Mouse (Mus musculus) embryonic facial prominence, embryonic 11.5 days (tissue): ENCODE results near the gene Ppox. TPM values are rescaled to one million over a fixed set of nuclear protein-coding genes. Genes with fewer than 3 reads are reported as not detected.
A peak's percentile ranks its signal among the peaks of the same experiment; 100 is the strongest.

ENCODE experiments used
- ATAC-seq: fragments of 200-750 bp; cut with Nextera tagmentation; replicated peaks from 2 replicates; pipeline ENCODE4 v1.8.0; 2017; ENCODE audit warnings: low read depth; ENCODE audit not compliant: insufficient number of reproducible peaks, low FRiP score, low TSS enrichment
- DNase-seq: peaks from one replicate; pipeline ENCODE4 v3.0.0-alpha.2; 2015; ENCODE audit warnings: low spot score
- H3K27ac ChIP-seq: fragments of 300-500 bp; sonication (generic); replicated peaks from 2 replicates; pipeline ENCODE4 v1.5.1; 2014; ENCODE audit warnings: mild to moderate bottlenecking, low read depth, low read length, control low read depth
- H3K27me3 ChIP-seq: fragments of 300-500 bp; sonication (generic); 2 replicates; pipeline ENCODE4 v1.6.1; 2014; ENCODE audit warnings: mild to moderate bottlenecking, low read length, moderate library complexity, mixed read lengths; ENCODE audit not compliant: control insufficient read depth, insufficient read depth
- H3K36me3 ChIP-seq: fragments of 300-500 bp; sonication (generic); replicated peaks from 2 replicates; pipeline ENCODE4 v1.6.1; 2014; ENCODE audit warnings: low read depth, mild to moderate bottlenecking, low read length, moderate library complexity, mixed read lengths; ENCODE audit not compliant: control insufficient read depth, insufficient read depth
- H3K4me1 ChIP-seq: fragments of 300-500 bp; sonication (generic); 2 replicates; pipeline ENCODE4 v1.6.1; 2014; ENCODE audit warnings: low read length, mixed read lengths; ENCODE audit not compliant: control insufficient read depth, insufficient read depth
- H3K4me2 ChIP-seq: fragments of 300-500 bp; sonication (generic); 2 replicates; pipeline ENCODE4 v1.6.1; 2014; ENCODE audit warnings: low read depth, mild to moderate bottlenecking, control low read depth, low read length, moderate library complexity
- H3K4me3 ChIP-seq: fragments of 300-500 bp; sonication (generic); 2 replicates; pipeline ENCODE4 v1.5.1; 2014; ENCODE audit warnings: low read depth, low read length, control low read depth
- H3K9ac ChIP-seq: fragments of 300-500 bp; sonication (generic); replicated peaks from 2 replicates; pipeline ENCODE4 v1.6.1; 2014; ENCODE audit warnings: mild to moderate bottlenecking, control low read depth, low read length
- H3K9me3 ChIP-seq: fragments of 300-500 bp; sonication (generic); replicated peaks from 2 replicates; pipeline ENCODE4 v1.6.1; 2016; ENCODE audit warnings: mild to moderate bottlenecking, low read length, inconsistent platforms, mixed read lengths; ENCODE audit not compliant: control insufficient read depth
- WGBS: fragments of 180-500 bp; shearing (Covaris S2); extraction: QIAGEN DNeasy Blood & Tissue Kit; methylation state at CpG from one replicate; pipeline ENCODE4 v1.1.7; 2014; 5-methylcytosine and 5-hydroxymethylcytosine counted together
- polyA plus RNA-seq: library from polyadenylated mRNA; unstranded; fragments of >200 nt; fragmentation: Nextera tagmentation; extraction: Ambion mirVana; gene quantifications from 2 replicates; pipeline ENCODE4 v1.2.1, GENCODE M21; 2014

The Ppox gene
- polyA plus RNA-seq, 1 experiment from 2014 or later = 58.3 TPM

- ATAC-seq (peak; percentile 42), DNase-seq (peak; percentile 89)
- WGBS = under 1% methylated on average over 42 of the region's 42 CpGs
- H3K4me3 ChIP-seq = peak within 1 kb of the TSS; percentile 71
- H3K4me1 ChIP-seq = no peaks in the 10 kb centered on the region
- H3K36me3 ChIP-seq = no peaks in the 10 kb centered on the region
- peak within 1 kb of the TSS; percentile 46 for H3K4me2 ChIP-seq
- peak within 1 kb of the TSS; percentile 91 for H3K9ac ChIP-seq
- no peaks in the 10 kb centered on the region for H3K9me3 ChIP-seq
- peak within 1 kb of the TSS; percentile 91 for H3K27ac ChIP-seq
- no peaks in the 10 kb centered on the region for H3K27me3 ChIP-seq
Observed at GRCm38 (mm10) chr1:171294298-171295062, 13.5 kb upstream of the Ppox start, which contains the start of gene Ufc1. Ufc1 (minus strand) TSS chr1:171295024.

- H3K4me3 ChIP-seq = peak overlapping the region; percentile 71
- H3K4me1 ChIP-seq = no peaks in the 10 kb centered on the region
- peak overlapping the region; percentile 46 for H3K4me2 ChIP-seq
- no peaks in the 10 kb centered on the region for H3K9me3 ChIP-seq
- no peaks in the 10 kb centered on the region for H3K27me3 ChIP-seq
- DNase-seq (no peak), ATAC-seq (no peak)
- H3K27ac ChIP-seq = peak overlapping the region; percentile 91; the same call in 1 of the 2 replicates
- WGBS = 55% methylated on average over 5 of the region's 5 CpGs
- peak overlapping the region; percentile 91 for H3K9ac ChIP-seq
- no peaks in the 10 kb centered on the region; the same call in none of the 2 replicates for H3K36me3 ChIP-seq
Observed at GRCm38 (mm10) chr1:171293906-171294297, 12.9 kb upstream of the Ppox start.

- DNase-seq (no peak), ATAC-seq (no peak)
- Histone ChIP-seq H3K4me3 (no peak overlapping the region), H3K4me1 (no peaks in the 10 kb centered on the region), H3K4me2 (no peak overlapping the region), H3K9ac (no peak overlapping the region), H3K9me3 (no peaks in the 10 kb centered on the region), H3K36me3 (no peaks in the 10 kb centered on the region; the same call in none of the 2 replicates), H3K27me3 (no peaks in the 10 kb centered on the region), H3K27ac (no peak overlapping the region)
- WGBS = 84% methylated on average over 3 of the region's 3 CpGs
Observed at GRCm38 (mm10) chr1:171293351-171293750, 12.4 kb upstream of the Ppox start.

GRCm38 (mm10) chr1:171288328-171288727 is 7.3 kb upstream of the Ppox start:
- Histone ChIP-seq H3K9me3 (no peaks in the 10 kb centered on the region), H3K36me3 (no peaks in the 10 kb centered on the region; the same call in none of the 2 replicates), H3K27ac (peak overlapping the region; percentile 88; the same call in 1 of the 2 replicates), H3K4me3 (peak overlapping the region; percentile 90; the same call in 1 of the 2 replicates), H3K4me2 (peak overlapping the region; percentile 67; the same call in 1 of the 2 replicates), H3K9ac (no peak overlapping the region), H3K4me1 (no peaks in the 10 kb centered on the region), H3K27me3 (no peaks in the 10 kb centered on the region)
- ATAC-seq (no peak), DNase-seq (no peak)
- WGBS = 66% methylated on average over 4 of the region's 4 CpGs

GRCm38 (mm10) chr1:171287136-171288081 is 6.4 kb upstream of the Ppox start, which contains the start of gene Usp21:
Usp21 (minus strand) TSS chr1:171287991.
- 1% methylated on average over 48 of the region's 49 CpGs for WGBS
- no peaks in the 10 kb centered on the region; the same call in none of the 2 replicates for H3K36me3 ChIP-seq

GRCm38 (mm10) chr1:171286517-171286916 is 5.5 kb upstream of the Ppox start:
- no peak overlapping the region for H3K9ac ChIP-seq
- DNase-seq (no peak), ATAC-seq (no peak)
- no peaks in the 10 kb centered on the region for H3K9me3 ChIP-seq
- no peak overlapping the region for H3K27ac ChIP-seq
- 90% methylated on average over 19 of the region's 19 CpGs for WGBS
- H3K4me3 ChIP-seq = 0 out of 2 replicates have a peak overlapping the region, but pooled peaks have one; percentile 90
- H3K4me2 ChIP-seq = peak overlapping the region; percentile 67; the same call in 1 of the 2 replicates
- no peaks in the 10 kb centered on the region for H3K4me1 ChIP-seq
- H3K27me3 ChIP-seq = no peaks in the 10 kb centered on the region
- H3K36me3 ChIP-seq = no peaks in the 10 kb centered on the region; the same call in none of the 2 replicates

More at GRCm38 (mm10) chr1:171287136-171288081, 6.4 kb upstream of the Ppox start, which contains the start of gene Usp21:
- H3K4me3 ChIP-seq = peak within 1 kb of the TSS; percentile 90
- peak within 1 kb of the TSS; percentile 99 for H3K9ac ChIP-seq
- H3K4me1 ChIP-seq = no peaks in the 10 kb centered on the region
- no peaks in the 10 kb centered on the region for H3K9me3 ChIP-seq
- DNase-seq = peak; percentile 96
- H3K27me3 ChIP-seq = no peaks in the 10 kb centered on the region
- peak within 1 kb of the TSS; percentile 88 for H3K27ac ChIP-seq
- peak within 1 kb of the TSS; percentile 67 for H3K4me2 ChIP-seq
- peak; percentile 91 for ATAC-seq

- DNase-seq (no peak), ATAC-seq (no peak)
- H3K9me3 ChIP-seq = no peaks in the 10 kb centered on the region
- H3K27me3 ChIP-seq = no peaks in the 10 kb centered on the region
- 87% methylated on average over 20 of the region's 20 CpGs for WGBS
- no peak overlapping the region for H3K27ac ChIP-seq
- H3K4me1 ChIP-seq = 0 out of 2 replicates have a peak, but pooled peaks cover under 1% of the 10 kb centered on the region
- H3K4me3 ChIP-seq = no peak overlapping the region
- H3K4me2 ChIP-seq = no peak overlapping the region
- H3K36me3 ChIP-seq = no peaks in the 10 kb centered on the region; the same call in none of the 2 replicates
- H3K9ac ChIP-seq = no peak overlapping the region
Observed at GRCm38 (mm10) chr1:171285096-171285892, 4.3 kb upstream of the Ppox start.
